Mouse (Mus musculus): ENCODE measurements around the gene Mrtfb. TPM values are rescaled to one million over a fixed set of nuclear protein-coding genes. Genes with fewer than 3 reads are reported as not detected.

The Mrtfb gene
- total RNA-seq, 2 experiments from 2014 or later: 23.3 to 33.0 TPM

DNA sequence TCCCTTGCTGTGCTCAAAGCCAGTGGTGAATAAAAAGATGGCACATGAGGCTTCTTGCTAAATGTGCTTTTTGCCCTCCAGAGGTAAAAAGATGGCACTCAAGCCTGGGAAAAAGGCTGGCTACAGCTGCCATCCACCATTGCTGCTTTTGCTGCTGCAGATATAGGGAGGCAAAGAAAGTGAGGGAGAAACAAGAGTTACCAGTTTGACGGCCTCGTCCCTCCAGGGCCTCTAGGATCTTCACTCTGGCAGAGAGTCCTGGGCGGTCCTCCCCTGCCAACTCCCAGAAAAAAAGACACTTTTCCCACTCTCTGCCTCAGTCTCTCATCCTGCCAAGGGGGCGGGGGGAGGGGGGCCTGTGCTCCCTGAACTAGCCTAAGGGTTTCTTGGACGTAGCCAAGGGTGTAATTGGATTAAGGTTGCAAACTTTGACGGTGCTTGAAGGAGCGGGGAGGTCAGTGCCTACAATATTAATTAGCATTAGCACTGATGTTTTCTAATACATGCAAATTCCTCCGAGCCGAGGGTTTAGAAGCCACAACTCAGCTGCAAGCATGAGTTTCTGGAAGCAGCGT is 197.8 kb downstream of the Mrtfb start:
- no peak for DNase-seq
- H3K4me3 ChIP-seq: no peak overlapping the region
- H3K27ac ChIP-seq: peak overlapping the region; percentile 92
- TF ChIP-seq CTCF (IDR thresholded peaks at IDR 0.05): no peak
- intact Hi-C loops (cut with DNase I): loop anchor here (5.0 kb wide), 1 partner anchor 33 kb away; no protein-coding TSS in a partner anchor

DNA sequence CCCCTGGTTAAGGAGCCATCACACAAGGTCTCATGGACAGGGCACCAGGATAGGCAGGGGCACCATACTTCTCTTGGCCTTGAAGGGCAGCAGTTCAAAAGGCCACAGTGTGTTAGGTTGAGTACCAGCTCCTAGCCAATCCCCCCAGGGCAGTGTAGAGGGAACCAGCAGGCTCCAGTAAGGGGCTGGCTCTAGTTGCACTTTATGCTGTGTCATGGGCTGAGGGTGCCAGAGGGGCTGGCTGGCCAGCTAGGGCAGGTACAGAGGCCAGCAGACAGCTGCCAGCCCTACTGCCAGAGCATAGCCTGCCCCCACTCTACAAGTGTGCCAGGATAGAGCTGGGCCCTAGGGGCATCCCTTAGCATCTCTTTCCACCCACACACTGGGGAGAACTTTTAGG is 199.3 kb downstream of the Mrtfb start:
- intact Hi-C loops (cut with DNase I): loop anchor here (5.0 kb wide), 1 partner anchor 67 kb away; no protein-coding TSS in a partner anchor
- no peak for TF ChIP-seq CTCF (IDR thresholded peaks at IDR 0.05)
- H3K4me3 ChIP-seq: peak overlapping the region; percentile 15; the same call in 1 of the 2 replicates
- peak overlapping the region; percentile 90 for H3K27ac ChIP-seq
- DNase-seq: peak; percentile 93

DNA sequence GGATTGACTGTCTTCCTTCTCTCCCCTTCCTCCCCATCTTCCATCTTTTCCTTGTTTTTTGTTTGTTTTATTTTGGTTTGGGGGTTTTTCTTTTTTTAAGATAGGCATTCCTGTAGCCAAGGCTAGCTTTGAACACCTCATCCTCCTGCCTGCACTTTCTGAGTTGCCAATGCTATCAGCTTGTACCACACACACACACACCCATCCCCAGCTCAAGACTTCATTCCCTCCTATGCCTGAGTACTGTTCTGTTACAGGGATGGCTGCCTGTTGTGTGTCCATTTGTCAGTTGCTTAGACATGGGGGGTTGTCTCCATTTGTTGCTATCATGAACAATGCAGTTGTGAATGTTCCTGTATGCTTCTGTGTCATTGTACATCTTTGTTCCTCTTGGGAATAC is 202.3 kb downstream of the Mrtfb start:
- no peak overlapping the region for H3K27ac ChIP-seq
- no peak for TF ChIP-seq CTCF (IDR thresholded peaks at IDR 0.05)

DNA sequence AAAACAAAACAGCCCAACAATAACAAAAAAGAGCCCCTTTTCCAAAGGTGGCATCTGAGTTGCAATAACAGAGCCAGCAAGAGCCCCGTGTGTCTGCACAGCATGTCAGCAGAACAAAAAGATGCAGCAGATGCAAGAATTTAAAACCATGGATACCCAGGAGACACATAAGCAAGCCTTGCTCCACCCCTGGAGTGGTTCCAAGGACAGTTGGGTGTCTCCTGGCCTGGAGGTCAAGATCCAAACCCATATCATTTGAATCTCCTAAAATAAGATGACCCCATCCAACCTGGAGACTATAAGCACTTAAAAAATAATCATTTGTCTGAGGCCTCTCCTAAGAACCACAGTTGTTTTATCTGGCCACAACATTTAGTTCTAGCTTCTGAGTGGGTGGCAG is 203.8 kb downstream of the Mrtfb start:
- DNase-seq: peak; percentile 77
- intact Hi-C loops (cut with DNase I): no loop called here
- H3K27ac ChIP-seq: peak overlapping the region; percentile 51; the same call in 1 of the 2 replicates
- no peak for TF ChIP-seq CTCF (IDR thresholded peaks at IDR 0.05)
- H3K4me3 ChIP-seq: no peak overlapping the region

More for the DNA sequence above, 202.3 kb downstream of the Mrtfb start:
- intact Hi-C loops (cut with DNase I): loop anchor here (5.0 kb wide), 1 partner anchor 64 kb away; no protein-coding TSS in a partner anchor
- no peak for DNase-seq
- no peak overlapping the region for H3K4me3 ChIP-seq

DNA sequence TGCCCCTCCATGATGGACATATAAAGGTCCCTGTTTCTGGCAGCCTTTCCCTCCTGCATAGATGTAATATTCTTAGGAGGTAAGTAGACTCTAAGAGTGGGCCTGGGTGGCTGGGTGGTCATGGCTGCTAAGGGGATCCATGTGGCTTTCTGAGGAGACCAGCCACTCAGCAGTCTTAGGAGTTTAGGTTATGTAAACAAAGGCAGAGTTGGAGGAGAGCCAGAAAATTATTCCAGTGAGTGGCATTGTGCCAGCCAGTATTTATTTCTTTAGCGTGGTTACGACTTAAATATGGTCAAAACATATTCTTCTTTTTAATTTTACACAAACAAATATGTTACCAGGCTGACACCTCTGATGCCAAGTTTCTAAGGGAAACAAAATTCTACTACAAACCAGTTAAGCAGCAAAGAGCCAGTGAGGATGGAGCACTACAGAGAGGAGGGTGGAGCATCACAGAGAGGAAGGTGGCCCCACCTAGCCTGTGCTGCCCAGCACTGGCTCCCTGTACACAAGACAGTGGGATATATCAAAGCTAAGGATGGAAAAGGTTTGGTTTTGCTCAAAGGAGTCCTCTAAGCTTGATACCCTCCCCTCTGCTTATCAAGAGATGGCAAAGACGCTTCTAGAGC is 204.6 kb downstream of the Mrtfb start:
- no peak overlapping the region for H3K4me3 ChIP-seq
- intact Hi-C loops (cut with DNase I): no loop called here
- DNase-seq: no peak
- no peak for TF ChIP-seq CTCF (IDR thresholded peaks at IDR 0.05)
- peak overlapping the region; percentile 51; the same call in 1 of the 2 replicates for H3K27ac ChIP-seq

DNA sequence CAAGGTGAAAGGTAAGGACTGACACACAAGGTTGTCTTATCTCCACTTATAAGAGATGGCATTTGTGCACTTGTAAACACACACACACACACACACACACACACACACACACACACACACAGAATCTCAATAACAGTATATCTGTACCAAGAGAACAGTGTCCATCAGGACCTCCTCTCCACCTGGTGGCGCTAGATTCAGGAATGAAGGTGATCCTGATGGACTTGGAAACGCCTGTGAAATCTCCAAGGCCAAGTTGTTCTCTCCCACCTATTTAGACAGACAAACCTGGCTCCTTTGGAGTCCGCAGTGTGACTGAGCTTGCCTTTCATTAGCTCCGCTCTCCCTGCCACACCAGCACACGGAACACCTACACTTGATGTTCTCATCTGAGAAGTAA is 208.4 kb downstream of the Mrtfb start:
- intact Hi-C loops (cut with DNase I): no loop called here
- Histone ChIP-seq H3K4me3 (no peak overlapping the region), H3K27ac (no peak overlapping the region)
- DNase-seq: no peak
- no peak for TF ChIP-seq CTCF (IDR thresholded peaks at IDR 0.05)

Small RNA genes within 50 kb of the gene (microRNA-seq; reads per million reads assigned to microRNA genes)
- gene Mir193b: 200 reads per million, percentile 55 among the genes with 10 or more reads in this experiment
- not detected for gene Mir365-1

Other genes starting within 250 kb of the Mrtfb start
- gene Ercc4, start 146.8 kb upstream of the Mrtfb start, total RNA-seq (2021): 1 to 10 TPM; 4.4 to 5.7 TPM

Measured in gastrocnemius, adult 2 months (tissue).